Mouse (Mus musculus): Measurements from ENCODE around the gene Rpl23.

DNA sequence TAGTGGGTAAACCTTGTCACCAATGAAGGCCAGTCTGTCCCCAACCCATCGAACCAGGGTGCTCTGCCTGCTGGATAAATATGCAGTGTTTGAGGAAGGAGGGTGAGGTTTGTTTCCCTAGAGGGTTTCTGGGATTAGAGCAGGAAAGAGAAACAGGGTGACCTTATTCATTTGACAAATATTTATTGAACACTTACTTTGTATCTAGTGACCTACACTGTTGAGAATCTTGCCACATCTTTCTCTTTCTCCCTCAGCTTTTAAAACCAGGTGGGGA lies 19.9 kb upstream of the Rpl23 start:
- TF ChIP-seq CTCF (IDR thresholded peaks at IDR 0.05; ENCODE audit: low read depth) = no peak
- no peak for TF ChIP-seq EP300 (IDR thresholded peaks at IDR 0.05; ENCODE audit: low read depth)

Measured in liver, postnatal 0 days (tissue).